Mouse (Mus musculus) common myeloid progenitor, adult 5-6 weeks (primary cell): Measurements from ENCODE around the gene Snap91. TPM values are rescaled to one million over a fixed set of nuclear protein-coding genes. Genes with fewer than 3 reads are reported as not detected.

Experiments
- ATAC-seq: replicated peaks from 2 replicates; pipeline ENCODE4 v1.8.0; 2016; ENCODE audit warnings: low read depth, mild to moderate bottlenecking, moderate TSS enrichment, inconsistent platforms; ENCODE audit not compliant: poor library complexity, severe bottlenecking
- total RNA-seq: library from RNA; stranded (forward); fragments of 200-1000, 187-1606 nt; gene quantifications from 2 replicates; pipeline ENCODE4 v1.2.3, GENCODE M21; 2017

The Snap91 gene
- not detected in 2 replicates for total RNA-seq

GRCm38 (mm10) chr9:86880113-86880972, at the start of gene Snap91:
Gene Snap91 (minus strand): TSS chr9:86880654.
- 0 out of 2 replicates have a peak, but pooled peaks have one; percentile 22 for ATAC-seq

DNA sequence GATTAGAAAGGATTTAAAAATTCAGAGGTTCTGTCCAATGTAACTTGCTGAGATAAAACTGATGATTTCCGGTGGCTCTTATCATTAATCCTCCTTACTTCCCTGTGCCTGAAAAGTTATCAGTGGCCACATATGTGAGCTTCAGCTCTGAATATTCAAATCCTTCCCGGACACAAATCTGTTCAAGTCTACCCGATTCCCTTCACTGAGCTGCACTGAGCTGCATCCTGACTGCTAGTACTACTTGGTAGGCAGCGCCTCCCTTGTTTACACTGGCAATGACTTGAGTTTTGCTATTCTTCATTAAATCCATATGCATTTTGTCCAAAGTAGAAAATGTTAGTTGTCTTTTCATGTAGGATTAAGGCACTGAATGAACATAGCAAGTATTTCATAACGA, 46.1 kb upstream of the Snap91 start:
- ATAC-seq = no peak

GRCm38 (mm10) chr9:86925688-86926087, 45.2 kb upstream of the Snap91 start:
- ATAC-seq = no peak

- no peak for ATAC-seq
Measured at GRCm38 (mm10) chr9:86922430-86922829, 42.0 kb upstream of the Snap91 start.

GRCm38 (mm10) chr9:86916543-86916942, 36.1 kb upstream of the Snap91 start:
- ATAC-seq = no peak

GRCm38 (mm10) chr9:86899502-86900199, 19.2 kb upstream of the Snap91 start:
- no peak for ATAC-seq

DNA sequence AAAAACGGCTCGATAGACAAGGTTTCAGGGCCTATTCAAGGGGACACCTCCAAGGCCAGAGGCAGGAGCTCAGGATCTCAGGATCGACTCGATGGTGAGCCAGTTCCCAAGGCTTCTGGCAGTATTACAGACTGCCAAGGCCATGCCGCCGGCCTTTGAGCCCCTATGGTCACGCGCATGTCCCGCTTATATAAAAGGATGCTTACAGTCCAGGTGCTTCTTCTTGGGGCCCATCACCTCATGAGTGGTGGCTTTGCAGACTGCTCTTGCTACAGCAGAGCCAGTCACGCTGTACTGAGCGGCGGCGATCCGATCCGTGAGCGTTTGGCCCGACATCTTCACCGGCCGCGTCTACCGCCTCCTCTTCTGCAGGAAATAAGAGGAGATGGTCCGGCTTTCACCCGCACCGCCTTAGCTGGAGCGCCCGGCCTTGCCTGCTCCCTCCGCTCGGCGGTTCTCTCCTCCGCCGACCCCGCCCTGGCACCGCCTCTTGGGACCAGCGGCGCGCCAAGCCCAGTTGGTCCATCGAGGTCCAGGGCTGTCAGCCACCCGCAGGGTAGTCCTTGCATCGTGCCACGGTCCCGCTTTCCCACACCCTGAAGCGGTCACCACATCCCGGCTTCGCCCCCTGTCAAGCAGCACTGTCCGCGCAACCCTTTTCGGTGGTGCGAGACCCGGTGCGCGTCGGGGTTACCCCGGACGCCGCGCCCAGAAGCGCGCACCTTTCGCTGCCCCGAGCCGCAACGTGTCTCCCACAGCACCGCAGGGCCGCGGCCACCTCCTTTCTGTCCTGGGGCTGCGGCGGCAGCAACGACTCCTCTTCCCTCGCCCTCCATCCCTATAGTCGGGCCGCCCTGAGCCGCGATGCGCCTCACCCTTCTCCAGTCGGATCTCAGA, 990 bp downstream of the Snap91 start:
- no peak for ATAC-seq

DNA sequence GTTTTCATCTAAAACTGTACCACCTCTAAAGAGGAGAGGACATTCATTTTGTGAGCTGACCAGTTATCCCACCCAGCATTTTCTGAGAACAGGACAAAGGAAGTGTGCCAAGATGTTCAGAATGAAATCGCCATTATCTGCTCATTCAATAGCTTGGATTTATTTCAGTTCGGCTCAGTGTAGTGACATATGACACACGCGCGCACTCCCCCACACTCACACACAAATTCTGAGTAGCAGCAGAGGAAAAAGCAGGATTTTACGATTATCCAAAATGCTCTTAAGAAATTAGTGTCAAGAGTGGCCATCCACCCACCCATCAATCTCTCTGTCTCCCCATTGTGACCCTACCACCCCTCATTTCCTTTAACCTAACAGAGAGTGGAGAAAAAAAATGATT, 1.7 kb downstream of the Snap91 start:
- no peak for ATAC-seq

- ATAC-seq = no peak
Measured at GRCm38 (mm10) chr9:86873681-86874080, 6.8 kb downstream of the Snap91 start.

GRCm38 (mm10) chr9:86869586-86870338, 10.7 kb downstream of the Snap91 start:
- ATAC-seq = no peak

DNA sequence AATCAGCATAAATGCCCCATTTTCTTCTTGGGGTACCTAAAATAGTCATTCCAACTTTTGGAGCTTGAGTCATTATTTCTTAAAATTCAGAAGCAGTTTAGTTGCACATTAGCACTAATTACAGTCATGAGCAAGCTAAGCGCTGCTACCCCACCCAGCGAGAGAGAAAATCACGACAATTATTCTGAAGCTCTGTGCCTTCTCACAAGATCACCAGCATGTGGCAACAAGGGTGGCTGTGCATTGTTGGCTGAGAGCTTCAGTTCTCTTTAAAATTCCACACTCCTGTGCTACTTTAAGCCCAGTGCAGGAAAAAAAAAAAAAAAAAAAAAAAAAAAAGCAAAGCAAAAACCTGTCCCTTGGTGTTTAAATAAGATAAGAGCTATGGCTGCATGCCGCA, 22.4 kb downstream of the Snap91 start:
- no peak for ATAC-seq

DNA sequence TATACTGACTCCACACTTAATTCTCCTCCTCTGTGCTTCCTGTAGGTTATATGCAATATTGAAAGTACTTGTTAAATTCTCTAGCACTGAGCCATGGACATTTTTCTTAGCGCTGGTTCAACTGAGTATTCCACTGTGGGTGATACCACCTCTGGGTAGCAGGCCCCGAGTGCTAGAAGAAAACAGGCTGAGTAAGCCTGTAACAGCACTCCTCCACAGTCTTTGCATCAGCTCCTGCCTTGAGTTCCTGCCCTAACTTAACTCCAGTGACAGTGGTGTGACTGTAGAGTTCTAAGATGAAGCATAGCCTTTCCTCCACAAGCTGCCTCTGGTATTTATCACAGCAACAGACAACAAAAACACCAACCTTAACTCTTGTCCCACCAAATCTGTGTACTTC, 22.8 kb downstream of the Snap91 start:
- no peak for ATAC-seq

DNA sequence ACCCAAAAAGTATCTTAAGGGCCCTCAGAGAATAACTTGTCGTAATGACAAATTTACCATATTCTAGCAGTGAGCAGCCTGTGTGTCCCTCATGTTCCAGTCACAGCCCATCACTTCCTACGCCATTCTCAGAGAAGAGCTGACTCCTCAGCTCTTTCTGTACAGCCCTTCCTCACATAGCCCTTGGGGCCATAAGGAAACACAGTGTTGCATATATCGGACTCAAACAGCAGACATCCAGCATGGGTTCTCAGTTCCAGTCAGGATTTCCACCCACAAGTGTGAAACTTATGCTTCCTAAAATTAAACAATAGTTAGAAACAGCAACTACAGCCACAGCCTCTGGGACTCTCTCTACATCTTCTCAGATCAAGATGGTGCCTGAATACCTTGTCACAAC, 27.6 kb downstream of the Snap91 start:
- no peak for ATAC-seq

- no peak for ATAC-seq
Measured at GRCm38 (mm10) chr9:86851689-86852088, 28.8 kb downstream of the Snap91 start.

DNA sequence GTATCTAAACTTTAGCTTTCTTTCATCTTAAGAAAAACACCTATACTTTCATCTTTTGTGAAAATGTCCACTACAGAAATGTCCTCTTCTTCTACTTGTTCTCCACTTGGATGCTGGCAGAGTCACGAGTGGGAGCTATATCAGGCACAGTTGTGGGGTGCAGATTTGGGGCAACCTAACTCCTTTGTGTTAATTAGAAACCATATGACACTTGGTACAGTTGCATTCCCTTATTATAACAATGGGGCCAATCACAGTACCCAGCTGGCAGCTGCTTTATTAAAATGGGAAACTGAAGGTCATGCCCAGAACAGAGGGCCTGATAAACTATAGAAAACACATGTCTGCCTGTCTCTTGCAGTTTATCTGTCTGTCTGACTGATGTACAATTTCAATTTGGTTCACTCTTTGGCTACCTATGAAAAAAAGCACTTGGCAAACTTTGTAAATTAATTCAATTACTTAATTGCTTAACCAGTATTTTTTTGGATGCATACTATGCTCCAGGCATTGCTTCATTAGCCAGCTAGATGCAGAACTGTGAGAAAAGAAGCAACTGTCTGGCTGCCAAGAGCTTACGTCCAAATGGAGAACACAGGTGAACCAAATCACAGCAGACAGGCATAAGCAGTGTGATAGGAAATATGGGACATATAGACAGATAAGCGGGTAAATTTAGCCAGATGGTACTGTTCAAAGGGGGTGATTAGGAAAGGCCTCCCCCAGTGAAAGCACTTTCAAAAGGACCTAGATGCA, 29.8 kb downstream of the Snap91 start:
- no peak for ATAC-seq

DNA sequence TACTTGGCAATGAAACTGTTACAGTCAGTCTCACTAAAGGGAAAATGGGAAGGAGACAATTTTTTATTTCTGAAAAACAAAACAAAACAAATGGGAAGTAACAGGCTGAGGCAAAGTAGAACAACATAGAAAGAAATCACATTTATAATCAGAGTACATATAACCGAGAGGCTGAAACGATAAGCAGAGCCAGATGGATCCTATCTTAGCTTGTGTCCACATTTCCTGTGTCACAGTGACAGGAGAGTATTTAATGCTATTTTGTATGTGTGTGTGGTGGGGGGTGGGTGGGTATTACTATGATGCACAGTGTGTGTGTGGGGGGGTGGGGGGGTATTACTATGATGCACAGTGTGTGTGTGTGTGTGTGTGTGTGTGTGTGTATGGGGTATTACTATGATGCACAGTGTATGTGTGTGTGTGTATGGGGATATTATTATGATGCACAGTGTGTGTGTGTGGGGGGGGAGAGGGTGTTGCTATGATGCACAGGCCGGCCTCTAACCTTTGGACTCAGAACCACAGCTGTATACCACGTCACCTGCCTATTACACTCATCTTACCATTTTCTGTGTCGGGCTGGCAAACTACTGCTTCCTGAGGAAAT, 36.6 kb downstream of the Snap91 start:
- ATAC-seq = no peak

- ATAC-seq = no peak
Measured at GRCm38 (mm10) chr9:86829792-86830191, 50.7 kb downstream of the Snap91 start.

DNA sequence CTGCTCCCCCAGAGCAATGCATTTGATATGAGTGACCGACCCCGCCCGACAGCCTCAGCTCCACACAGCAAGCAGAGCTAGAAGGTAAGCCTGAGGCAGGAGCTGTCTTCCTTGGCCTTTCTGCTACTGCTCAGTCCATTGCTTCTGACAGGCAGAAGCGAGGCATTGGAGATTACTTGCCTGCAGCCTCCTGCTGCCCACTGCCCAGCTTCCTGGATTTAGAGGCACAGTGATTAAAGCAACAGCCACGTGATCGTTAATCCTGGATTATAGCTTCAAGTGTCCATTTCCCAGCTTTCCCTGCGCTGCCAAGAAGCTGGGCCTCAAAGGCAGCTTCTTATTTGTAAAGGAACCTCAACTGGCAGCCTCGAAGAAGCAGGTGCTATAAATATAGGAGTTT, 51.4 kb downstream of the Snap91 start:
- no peak for ATAC-seq

GRCm38 (mm10) chr9:86819366-86819765, 61.1 kb downstream of the Snap91 start:
- no peak for ATAC-seq
